Mouse (Mus musculus) mouse embryonic stem cell (cell line): ENCODE measurements around the gene Olfr857.
"Not testable (repeated sequence)": the region's sequence is repeated elsewhere in the genome, so short reads cannot be mapped to it uniquely, and the experiment has no call there.

ENCODE experiments used
- in situ Hi-C, 2 experiments: fragments of 300-500 bp; cut with MboI; formaldehyde crosslinking; loops; 1 replicate in 1 of 2; 3 replicates in 1 of 2; pipeline ENCODE4 v1.14.3; 2019 to 2020; ENCODE audit warnings: low sequenced_read_pairs in 2 of 2, low pct_unique_long_range_greater_than_20kb in 1 of 2, mixed read lengths in 1 of 2; ENCODE audit not compliant: unreplicated experiment in 1 of 2

Gene Olfr857

DNA sequence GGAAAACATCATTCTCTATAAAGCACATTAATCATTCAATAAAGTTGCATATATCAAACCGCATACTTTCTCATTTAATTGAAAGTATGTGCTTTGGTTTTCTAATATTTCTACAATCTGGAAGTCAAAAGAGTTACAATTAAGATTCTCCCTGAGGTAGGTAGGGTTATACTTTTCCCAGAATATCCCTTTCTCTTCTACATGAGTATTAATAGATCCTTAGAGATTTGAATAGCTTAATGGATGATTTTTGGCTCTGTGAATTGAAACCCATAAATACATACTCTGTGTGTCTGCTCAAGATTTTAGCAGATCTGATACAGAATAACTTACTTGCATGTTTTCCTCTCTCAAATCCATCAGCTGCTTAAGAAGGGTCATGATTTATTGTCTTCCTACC is at the start of gene Olfr857:
Gene Olfr857, plus strand, starts transcription at position 301 of the 400 bp plus-strand sequence.
- in situ Hi-C loops, result no loop called here

DNA sequence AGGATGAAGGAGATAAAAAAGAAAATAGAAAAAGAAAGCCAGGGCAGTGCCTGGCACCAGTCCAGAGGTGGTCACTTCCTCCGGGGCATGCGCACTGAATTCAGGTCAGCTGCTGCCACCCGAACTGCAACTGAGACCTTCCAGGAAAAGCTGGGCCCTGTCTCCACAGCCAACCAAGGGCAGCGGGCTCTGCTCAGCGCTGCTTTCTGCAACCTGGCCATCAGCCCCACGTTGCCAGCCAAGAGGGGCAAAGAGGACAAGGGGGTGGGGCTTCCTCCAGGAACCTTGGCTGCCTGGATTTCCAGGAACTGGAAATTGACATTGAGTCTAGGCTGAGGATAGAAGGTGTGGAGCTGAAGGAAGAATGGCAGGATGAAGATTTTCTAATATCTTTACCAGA is 19.0 kb upstream of the Olfr857 start:
- in situ Hi-C loops, result no loop called here

DNA sequence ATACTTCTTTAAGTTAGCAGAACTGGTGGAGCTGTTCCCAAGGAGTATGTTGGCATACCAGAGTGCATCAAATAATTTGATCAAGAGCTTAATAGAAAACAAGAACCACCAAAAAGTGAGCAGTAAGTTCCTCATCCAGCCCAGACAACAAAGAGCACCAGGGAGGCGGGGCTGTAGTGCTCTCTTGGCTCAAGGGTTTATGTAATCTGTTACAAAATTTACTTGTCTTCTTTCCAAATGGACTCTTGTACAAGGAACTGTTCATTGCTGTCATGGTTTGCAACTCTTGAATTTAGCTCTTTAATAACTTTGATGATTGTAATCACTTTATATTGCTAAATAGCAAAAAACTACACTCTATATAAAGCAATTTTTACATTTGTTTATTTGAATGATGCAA is 17.8 kb upstream of the Olfr857 start:
- in situ Hi-C loops, result no loop called here

DNA sequence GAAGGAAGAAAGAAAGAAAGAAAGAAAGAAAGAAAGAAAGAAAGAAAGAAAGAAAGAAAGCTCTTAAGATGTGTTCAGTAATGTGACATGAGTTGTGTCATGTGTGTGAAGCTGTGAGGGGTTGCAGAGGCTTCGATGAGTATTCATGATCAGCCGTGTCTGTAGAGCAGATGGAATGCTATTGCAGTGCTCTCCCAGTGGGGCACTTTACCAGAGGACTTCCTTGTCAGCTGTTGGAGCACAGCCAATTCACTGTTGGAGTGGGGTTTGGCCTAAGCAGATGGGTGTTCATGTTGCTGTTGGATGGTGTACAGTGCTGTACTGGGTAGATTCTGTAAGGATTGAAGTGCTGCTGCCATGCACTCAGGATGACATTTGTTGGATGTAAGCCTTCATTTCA is 16.8 kb upstream of the Olfr857 start:
- in situ Hi-C loops, result no loop called here

DNA sequence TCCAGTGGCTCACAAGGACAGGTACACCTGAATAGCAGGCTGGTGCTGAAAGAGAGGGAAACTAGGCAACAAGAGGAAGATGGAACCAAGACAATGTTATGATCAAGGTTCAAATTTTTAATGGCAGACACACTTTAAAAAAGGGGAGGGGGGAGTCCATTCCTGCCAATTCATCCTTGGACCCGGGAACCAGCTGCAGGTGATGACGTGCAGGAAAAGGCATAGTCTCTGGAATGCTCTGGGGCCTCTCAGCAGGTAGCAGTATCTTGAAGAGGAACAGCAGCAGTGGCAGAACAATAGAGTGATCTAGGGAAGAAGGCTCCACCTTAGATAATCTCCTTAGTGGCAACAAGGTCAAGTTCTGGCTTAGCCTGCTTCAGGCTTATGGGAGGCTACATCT is 14.9 kb upstream of the Olfr857 start:
- in situ Hi-C loops, result not testable (repeated sequence)

DNA sequence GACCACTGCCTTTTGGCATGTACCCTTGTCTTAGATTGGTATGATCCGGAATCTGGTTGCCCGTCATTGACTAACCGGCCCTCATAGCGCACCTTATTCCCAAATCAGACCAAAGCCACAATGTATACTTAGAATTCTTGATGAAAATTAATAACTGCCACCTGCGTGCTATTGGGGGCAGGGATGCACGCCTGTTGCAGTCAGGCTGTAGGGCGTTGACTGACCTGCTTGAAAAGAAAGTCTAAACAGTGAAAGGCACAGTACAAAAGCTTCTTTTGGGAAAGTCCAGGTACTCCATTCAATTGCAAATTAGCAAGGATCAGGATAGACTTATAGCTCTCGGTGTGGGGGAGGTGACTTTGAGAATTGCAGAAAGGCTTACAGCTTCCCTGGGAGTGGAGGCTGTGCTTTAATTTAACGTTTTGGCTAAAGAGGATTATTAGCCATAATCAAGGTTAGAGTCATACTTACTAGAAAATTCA is 14.3 kb upstream of the Olfr857 start:
- in situ Hi-C loops, result not testable (repeated sequence)

DNA sequence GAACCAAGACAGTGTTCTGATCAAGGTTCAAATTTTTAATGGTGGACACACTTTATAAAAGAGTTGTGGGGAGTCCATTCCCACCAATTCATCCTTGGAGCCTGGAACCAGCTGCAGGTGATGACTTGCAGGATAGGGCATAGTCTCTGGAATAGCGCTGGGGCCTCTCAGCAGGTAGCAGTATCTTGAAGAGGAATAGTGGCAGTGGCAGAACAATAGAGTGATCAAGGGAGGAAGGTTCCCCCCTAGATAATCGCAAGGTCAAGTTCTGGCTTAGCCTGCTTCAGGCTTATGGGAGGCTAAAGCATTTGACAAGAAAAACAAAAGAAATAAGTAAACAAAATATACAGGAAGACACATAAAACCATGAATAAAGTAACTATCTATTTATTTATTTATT is 4.7 kb upstream of the Olfr857 start:
- in situ Hi-C loops, result not testable (repeated sequence)
